Mouse (Mus musculus): ENCODE data around the gene Kif26a.

Gene Kif26a

DNA sequence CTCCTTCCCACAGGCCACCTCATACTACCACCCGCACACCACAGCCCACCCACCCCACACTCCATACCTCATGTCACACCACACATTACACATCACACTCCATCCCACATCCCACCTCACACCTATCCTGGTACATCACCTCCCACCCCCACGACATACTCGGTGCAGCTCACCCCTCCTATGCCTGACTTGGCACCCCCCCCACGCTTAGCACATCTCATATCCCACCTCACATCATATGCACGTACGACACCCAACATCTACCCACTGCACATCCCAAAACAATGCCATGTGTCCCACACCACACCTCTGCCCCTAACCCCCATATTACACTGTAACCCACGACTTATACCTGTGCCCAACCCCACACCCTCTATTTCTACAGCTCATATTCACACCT lies 69.5 kb downstream of the Kif26a start:
- DNase-seq (ENCODE audit: extremely low spot score, low read depth, low spot score): no peak

- no peak for DNase-seq (ENCODE audit: extremely low spot score, low read depth, low spot score)
These were observed 71.0 kb downstream of the Kif26a start for GRCm38 (mm10) chr12:112217021-112217420.

- no peak for DNase-seq (ENCODE audit: extremely low spot score, low read depth, low spot score)
These were observed 71.7 kb downstream of the Kif26a start for GRCm38 (mm10) chr12:112217681-112218080.

- DNase-seq (ENCODE audit: extremely low spot score, low read depth, low spot score): no peak
These were observed 75.3 kb downstream of the Kif26a start for GRCm38 (mm10) chr12:112221290-112221689.

DNA sequence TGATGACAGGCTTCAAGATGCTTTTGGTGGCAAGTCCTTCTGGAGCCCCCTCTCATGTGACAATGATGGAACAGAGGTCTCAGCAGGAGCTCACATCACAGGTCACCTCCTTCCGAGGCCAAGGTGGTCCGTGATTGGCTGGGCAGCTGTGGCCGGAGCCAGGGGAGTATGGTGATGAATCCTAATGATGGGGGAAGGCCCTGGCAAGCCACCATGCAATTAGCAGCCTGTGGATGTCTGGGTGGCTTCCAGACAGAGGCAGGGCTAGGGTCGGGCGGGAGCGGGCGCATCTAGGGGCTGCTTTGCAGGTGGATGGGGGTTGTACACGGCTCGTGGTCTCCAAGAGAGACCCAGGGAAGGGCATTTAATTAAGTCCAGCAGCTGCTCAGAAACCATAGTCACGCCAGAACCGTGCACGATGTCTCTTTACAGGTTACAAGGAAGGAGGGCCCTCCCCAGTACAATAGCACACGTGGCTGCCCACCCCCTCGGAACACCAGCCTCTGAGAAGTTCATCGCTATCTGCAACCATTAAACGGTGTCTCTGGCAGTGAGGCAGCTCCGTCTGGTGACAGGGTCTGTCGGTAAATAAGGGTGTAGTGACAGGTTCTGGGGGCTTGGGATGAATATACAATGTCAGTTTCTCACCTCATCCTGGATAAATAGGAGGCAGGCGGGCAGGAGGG lies 75.9 kb downstream of the Kif26a start:
- DNase-seq (ENCODE audit: extremely low spot score, low read depth, low spot score): no peak

- no peak for DNase-seq (ENCODE audit: extremely low spot score, low read depth, low spot score)
These were observed 77.8 kb downstream of the Kif26a start for GRCm38 (mm10) chr12:112223721-112224337.

DNA sequence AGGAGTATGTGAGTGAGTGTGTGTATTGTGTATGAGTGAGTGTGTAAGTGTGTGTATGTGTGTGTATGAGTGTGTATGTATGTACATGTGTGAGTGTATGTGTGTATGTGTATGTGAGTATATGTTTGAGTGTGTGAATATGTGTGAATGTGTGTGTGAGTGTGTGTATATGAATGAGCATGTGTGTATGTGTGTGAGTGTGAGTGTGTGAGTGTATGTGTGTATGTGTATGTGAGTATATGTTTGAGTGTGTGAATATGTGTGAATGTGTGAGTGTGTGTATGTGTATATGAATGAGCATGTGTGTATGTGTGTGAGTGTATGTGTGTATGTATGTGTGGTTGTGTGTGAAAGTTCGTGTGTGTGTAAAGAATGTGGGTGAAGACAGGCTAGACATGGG lies 80.2 kb downstream of the Kif26a start:
- DNase-seq (ENCODE audit: extremely low spot score, low read depth, low spot score): no peak

- no peak for DNase-seq (ENCODE audit: extremely low spot score, low read depth, low spot score)
These were observed 80.6 kb downstream of the Kif26a start for GRCm38 (mm10) chr12:112226656-112227055.

GRCm38 (mm10) chr12:112229084-112229483 lies 83.1 kb downstream of the Kif26a start:
- no peak for DNase-seq (ENCODE audit: extremely low spot score, low read depth, low spot score)

DNA sequence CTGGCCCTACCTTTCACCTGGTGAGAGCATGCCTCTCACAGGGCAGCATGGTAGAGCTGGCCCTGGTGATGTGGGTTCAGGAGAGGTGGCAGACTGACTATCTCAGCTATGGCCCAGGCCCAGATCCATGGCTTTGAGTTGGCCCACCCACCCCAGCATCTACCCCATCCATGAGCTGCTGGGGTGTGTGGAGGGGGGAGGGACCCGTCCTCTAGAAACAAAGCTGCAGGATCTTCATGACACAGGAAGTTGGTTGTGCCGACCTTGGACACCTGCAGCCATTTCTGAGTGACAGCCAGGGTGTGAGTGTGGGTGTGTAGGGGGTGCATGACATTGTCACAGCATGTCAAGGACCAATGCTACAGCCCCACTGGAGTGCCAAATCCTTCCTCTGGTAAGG lies 84.2 kb downstream of the Kif26a start:
- DNase-seq (ENCODE audit: extremely low spot score, low read depth, low spot score): no peak
